Mouse (Mus musculus): ENCODE measurements around the gene Adamtsl1. TPM values are rescaled to one million over a fixed set of nuclear protein-coding genes. Genes with fewer than 3 reads are reported as not detected.

The Adamtsl1 gene
- polyA plus RNA-seq, 1 experiment from 2014 or later = 4.9 TPM

DNA sequence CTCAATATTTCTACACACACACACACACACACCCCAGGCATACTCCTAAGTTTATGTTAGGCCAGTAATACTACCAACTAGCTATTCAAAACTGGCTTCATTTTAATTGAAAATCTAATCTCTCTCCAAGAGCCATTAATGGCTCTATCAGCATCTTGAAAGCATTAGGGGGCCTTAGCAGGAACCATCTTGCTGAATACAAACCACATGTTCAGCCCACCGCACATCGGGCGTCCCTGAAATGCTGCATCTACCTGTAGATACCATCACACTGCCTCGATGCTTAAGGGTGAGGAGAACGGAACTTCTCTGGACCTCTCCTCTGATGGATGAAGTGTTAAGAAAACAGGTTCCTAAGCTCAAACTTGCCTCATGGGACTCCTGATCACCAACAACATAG lies 950.8 kb downstream of the Adamtsl1 start:
- H3K4me1 ChIP-seq (ENCODE audit: control insufficient read depth, insufficient read depth, low read length) = no peaks in the 10 kb centered on the region
- no peaks in the 10 kb centered on the region for H3K36me3 ChIP-seq (ENCODE audit: control insufficient read depth, insufficient read depth, low read length)
- no peak overlapping the region for H3K27ac ChIP-seq (ENCODE audit: low read depth, low read length)
- no peak for ATAC-seq (ENCODE audit: low FRiP score)
- WGBS = 82% methylated on average over 5 of the region's 5 CpGs
- peak; percentile 74 for DNase-seq (ENCODE audit: low spot score, missing footprints)
- no peak overlapping the region for H3K4me2 ChIP-seq
- H3K4me3 ChIP-seq (ENCODE audit: low read depth, low read length) = no peak overlapping the region
- H3K27me3 ChIP-seq (ENCODE audit: control insufficient read depth, insufficient read depth, low read length) = no peaks in the 10 kb centered on the region
- no peaks in the 10 kb centered on the region for H3K9me3 ChIP-seq (ENCODE audit: control insufficient read depth, low read length)
- H3K9ac ChIP-seq (ENCODE audit: low read length) = no peak overlapping the region
